Mouse (Mus musculus) adrenal gland, postnatal 25 days (tissue): ENCODE results near the gene Gadd45b. TPM values are rescaled to one million over a fixed set of nuclear protein-coding genes. Genes with fewer than 3 reads are reported as not detected.
A peak's percentile ranks its signal among the peaks of the same experiment; 100 is the strongest.

Experiments used
- DNase-seq: peaks from one replicate; pipeline ENCODE4 v3.0.0; 2021; ENCODE audit warnings: mixed read lengths
- total RNA-seq: library from RNA; stranded (reverse); gene quantifications from 2 replicates; pipeline ENCODE4 v1.2.3, GENCODE M21; 2021

Gadd45b gene
- total RNA-seq, 1 experiment from 2014 or later = 15.4 TPM

GRCm38 (mm10) chr10:80909375-80910162 lies 20.3 kb upstream of the Gadd45b start:
- no peak for DNase-seq

- DNase-seq = no peak
These were observed 18.5 kb upstream of the Gadd45b start for GRCm38 (mm10) chr10:80911354-80911753.

GRCm38 (mm10) chr10:80911891-80912290 lies 18.0 kb upstream of the Gadd45b start:
- DNase-seq = no peak

- no peak for DNase-seq
These were observed 16.4 kb upstream of the Gadd45b start for GRCm38 (mm10) chr10:80913364-80914011.

GRCm38 (mm10) chr10:80914253-80914656 lies 15.6 kb upstream of the Gadd45b start:
- DNase-seq = no peak

GRCm38 (mm10) chr10:80915260-80915659 lies 14.6 kb upstream of the Gadd45b start:
- no peak for DNase-seq

- DNase-seq = no peak
These were observed 14.1 kb upstream of the Gadd45b start for GRCm38 (mm10) chr10:80915736-80916135.

GRCm38 (mm10) chr10:80917336-80917778 lies 12.5 kb upstream of the Gadd45b start:
- no peak for DNase-seq

GRCm38 (mm10) chr10:80917779-80918434 lies 12.0 kb upstream of the Gadd45b start, which contains the start of gene Lmnb2:
TSS of gene Lmnb2 (minus strand) at chr10:80918245.
- peak; percentile 77 for DNase-seq

GRCm38 (mm10) chr10:80921923-80922322 lies 8.0 kb upstream of the Gadd45b start:
- no peak for DNase-seq

- no peak for DNase-seq
These were observed 4.4 kb upstream of the Gadd45b start for GRCm38 (mm10) chr10:80925472-80925871.

GRCm38 (mm10) chr10:80928586-80929298 lies 1.1 kb upstream of the Gadd45b start:
- DNase-seq = peak; percentile 93

- peak; percentile 59 for DNase-seq
These were observed 684 bp downstream of the Gadd45b start for GRCm38 (mm10) chr10:80930361-80931152.

GRCm38 (mm10) chr10:80931153-80931671 lies 1.3 kb downstream of the Gadd45b start:
- no peak for DNase-seq

GRCm38 (mm10) chr10:80931695-80932094 lies 1.8 kb downstream of the Gadd45b start:
- no peak for DNase-seq

GRCm38 (mm10) chr10:80932206-80932605 lies 2.3 kb downstream of the Gadd45b start:
- DNase-seq = no peak

- no peak for DNase-seq
These were observed 3.0 kb downstream of the Gadd45b start for GRCm38 (mm10) chr10:80932700-80933420.

- DNase-seq = no peak
These were observed 3.6 kb downstream of the Gadd45b start for GRCm38 (mm10) chr10:80933421-80933979.

- DNase-seq = no peak
These were observed 4.5 kb downstream of the Gadd45b start for GRCm38 (mm10) chr10:80934136-80934985.
